Mouse (Mus musculus) midbrain, embryonic 11.5 days (tissue): ENCODE results near the gene Tenm3. TPM values are rescaled to one million over a fixed set of nuclear protein-coding genes. Genes with fewer than 3 reads are reported as not detected.

Experiments
- ATAC-seq: fragments of 200-750 bp; cut with Nextera tagmentation; 2 replicates; pipeline ENCODE4 v1.8.0; 2017; ENCODE audit warnings: moderate TSS enrichment, moderate library complexity; ENCODE audit not compliant: low FRiP score
- DNase-seq: peaks from one replicate; pipeline ENCODE4 v3.0.0; 2015; ENCODE audit warnings: low spot score; ENCODE audit errors: missing footprints
- H3K27ac ChIP-seq: fragments of 300-500 bp; sonication (generic); 2 replicates; pipeline ENCODE4 v1.5.1; 2014; ENCODE audit warnings: low read depth, low read length
- H3K27me3 ChIP-seq: fragments of 300-500 bp; sonication (generic); 2 replicates; pipeline ENCODE4 v1.6.1; 2014; ENCODE audit warnings: mild to moderate bottlenecking, low read length, moderate library complexity, mixed read lengths; ENCODE audit not compliant: control insufficient read depth, insufficient read depth
- H3K36me3 ChIP-seq: fragments of 300-500 bp; sonication (generic); 2 replicates; pipeline ENCODE4 v1.6.1; 2014; ENCODE audit warnings: mild to moderate bottlenecking, low read length, moderate library complexity, mixed read lengths; ENCODE audit not compliant: control insufficient read depth, insufficient read depth
- H3K4me1 ChIP-seq: fragments of 300-500 bp; sonication (generic); 2 replicates; pipeline ENCODE4 v1.6.1; 2014; ENCODE audit warnings: low read length; ENCODE audit not compliant: control insufficient read depth, insufficient read depth
- H3K4me2 ChIP-seq: fragments of 300-500 bp; sonication (generic); 2 replicates; pipeline ENCODE4 v1.6.1; 2014; ENCODE audit warnings: mild to moderate bottlenecking, moderate library complexity
- H3K4me3 ChIP-seq: fragments of 300-500 bp; sonication (generic); 2 replicates; pipeline ENCODE4 v1.5.1; 2014; ENCODE audit warnings: low read depth, low read length
- H3K9ac ChIP-seq: fragments of 300-500 bp; sonication (generic); 2 replicates; pipeline ENCODE4 v1.6.1; 2014; ENCODE audit warnings: low read length
- H3K9me3 ChIP-seq: fragments of 300-500 bp; sonication (generic); 2 replicates; pipeline ENCODE4 v1.6.1; 2016; ENCODE audit warnings: low read length; ENCODE audit not compliant: control insufficient read depth
- WGBS: fragments of 180-500 bp; shearing (Covaris S2); extraction: QIAGEN DNeasy Blood & Tissue Kit; methylation state at CpG from one replicate; pipeline ENCODE4 v1.1.7; 2014; 5-methylcytosine and 5-hydroxymethylcytosine counted together
- polyA plus RNA-seq: library from polyadenylated mRNA; unstranded; fragments of >200 nt; fragmentation: Nextera tagmentation; extraction: Ambion mirVana; gene quantifications from 2 replicates; pipeline ENCODE4 v1.2.1, GENCODE M21; 2014

Tenm3 gene
- polyA plus RNA-seq, 1 experiment from 2014 or later, result 39.6 TPM

GRCm38 (mm10) chr8:48611126-48611525, 232.6 kb downstream of the Tenm3 start:
- no peak overlapping the region for H3K9ac ChIP-seq
- no peak overlapping the region for H3K4me3 ChIP-seq
- H3K27me3 ChIP-seq, result no peaks in the 10 kb centered on the region
- H3K9me3 ChIP-seq, result no peaks in the 10 kb centered on the region
- H3K27ac ChIP-seq, result 0 out of 2 replicates have a peak overlapping the region, but pooled peaks have one; percentile 25
- no peak for DNase-seq
- no peaks in the 10 kb centered on the region for H3K36me3 ChIP-seq
- ATAC-seq, result peak; percentile 76
- WGBS, result 67% methylated on average over 12 of the region's 12 CpGs
- 0 out of 2 replicates have a peak, but pooled peaks cover 3% of the 10 kb centered on the region for H3K4me1 ChIP-seq
- H3K4me2 ChIP-seq, result no peak overlapping the region

DNA sequence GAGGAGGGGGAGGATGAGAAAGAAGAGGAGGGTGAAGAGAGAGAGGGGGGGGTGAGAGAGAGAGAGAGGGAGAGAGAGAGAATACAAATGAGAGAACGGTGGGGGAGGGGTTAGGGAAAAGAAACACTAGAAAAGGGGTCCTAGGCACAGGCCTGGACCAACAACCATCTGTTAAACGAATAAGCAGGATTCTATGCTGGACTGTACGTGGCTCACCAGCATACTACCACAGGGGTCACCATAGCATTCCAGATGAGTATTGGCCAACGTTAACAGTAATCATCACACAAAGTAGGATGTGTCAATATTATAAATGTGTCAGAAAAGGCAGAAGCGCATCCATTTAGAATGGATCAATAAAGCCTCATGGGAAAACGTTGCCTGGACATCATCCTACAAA, 233.4 kb downstream of the Tenm3 start:
- Histone ChIP-seq H3K4me2 (no peak overlapping the region), H3K36me3 (no peaks in the 10 kb centered on the region), H3K9me3 (no peaks in the 10 kb centered on the region), H3K4me1 (0 out of 2 replicates have a peak, but pooled peaks cover 2% of the 10 kb centered on the region), H3K27me3 (no peaks in the 10 kb centered on the region), H3K27ac (no peak overlapping the region; the same call in 1 of the 2 replicates), H3K9ac (no peak overlapping the region), H3K4me3 (no peak overlapping the region)
- ATAC-seq (peak; percentile 82), DNase-seq (no peak)
- 75% methylated on average over 6 of the region's 6 CpGs for WGBS

DNA sequence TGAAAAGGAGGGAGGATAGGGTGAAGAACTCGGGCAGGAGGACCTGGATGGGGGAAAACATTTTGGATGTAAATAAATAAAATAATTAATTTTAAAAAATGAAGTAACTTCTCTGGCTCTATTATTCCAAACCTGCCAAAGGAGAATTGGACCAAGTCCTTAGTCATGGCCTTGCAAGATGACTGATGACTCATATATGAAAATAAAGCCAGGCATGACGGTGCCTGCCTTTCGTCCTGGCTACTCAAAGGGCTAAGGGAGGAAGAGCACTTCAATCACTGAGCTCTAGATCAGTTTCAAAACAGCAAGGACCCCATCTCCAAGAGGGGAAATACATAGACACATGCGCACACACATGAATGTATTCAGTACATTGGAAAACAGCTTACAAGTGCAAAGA, 234.1 kb downstream of the Tenm3 start:
- Histone ChIP-seq H3K9ac (no peak overlapping the region), H3K4me2 (no peak overlapping the region), H3K9me3 (no peaks in the 10 kb centered on the region), H3K36me3 (no peaks in the 10 kb centered on the region), H3K4me1 (no peaks in the 10 kb centered on the region), H3K27me3 (no peaks in the 10 kb centered on the region), H3K27ac (no peak overlapping the region), H3K4me3 (no peak overlapping the region)
- WGBS, result 89% methylated on average over 4 of the region's 4 CpGs
- ATAC-seq (no peak), DNase-seq (no peak)

GRCm38 (mm10) chr8:48604190-48604897, 239.4 kb downstream of the Tenm3 start:
- Histone ChIP-seq H3K27me3 (no peaks in the 10 kb centered on the region), H3K9me3 (no peaks in the 10 kb centered on the region), H3K27ac (no peak overlapping the region), H3K36me3 (no peaks in the 10 kb centered on the region), H3K9ac (no peak overlapping the region), H3K4me1 (no peaks in the 10 kb centered on the region), H3K4me3 (no peak overlapping the region), H3K4me2 (no peak overlapping the region)
- WGBS, result 94% methylated on average over 10 of the region's 10 CpGs
- no peak for DNase-seq
- no peak for ATAC-seq

DNA sequence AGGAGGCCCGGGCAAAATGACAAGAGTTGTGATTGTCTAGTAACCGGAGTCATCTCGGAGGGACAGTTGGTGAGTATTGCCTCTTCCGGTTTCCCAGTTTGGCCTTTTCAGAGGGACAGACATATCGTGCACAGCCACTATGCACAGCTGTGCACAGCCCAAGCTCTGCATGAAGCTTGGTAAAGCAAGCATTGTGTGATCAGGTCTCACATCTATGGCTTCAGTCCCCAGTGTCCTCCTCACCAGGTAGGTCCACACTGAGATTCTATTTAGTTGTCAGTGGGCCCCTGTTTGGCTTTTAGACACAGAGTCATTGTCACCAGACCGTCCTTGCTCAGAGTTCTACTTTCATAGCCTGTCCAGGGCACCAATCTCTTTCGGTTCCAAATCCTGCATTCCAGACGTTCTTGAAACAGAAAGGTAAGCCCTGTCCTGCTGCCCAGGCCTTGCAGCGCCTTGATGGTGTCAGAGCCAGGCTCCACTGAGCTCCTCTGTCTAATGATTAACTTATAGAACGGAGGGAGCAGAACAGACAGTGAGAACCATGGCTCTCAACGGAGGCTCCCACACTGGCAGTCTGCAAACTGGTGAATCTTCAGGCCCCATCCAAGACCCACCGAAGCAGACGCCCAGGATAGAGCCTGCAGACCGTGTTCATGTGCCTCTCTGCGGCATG, 240.4 kb downstream of the Tenm3 start:
- DNase-seq (no peak), ATAC-seq (no peak)
- Histone ChIP-seq H3K9ac (no peak overlapping the region), H3K27me3 (no peaks in the 10 kb centered on the region), H3K27ac (no peak overlapping the region), H3K4me3 (no peak overlapping the region), H3K4me1 (no peaks in the 10 kb centered on the region), H3K9me3 (no peaks in the 10 kb centered on the region), H3K4me2 (no peak overlapping the region), H3K36me3 (no peaks in the 10 kb centered on the region)
- WGBS, result 94% methylated on average over 15 of the region's 15 CpGs

GRCm38 (mm10) chr8:48601621-48602020, 242.1 kb downstream of the Tenm3 start:
- 87% methylated on average over 4 of the region's 4 CpGs for WGBS
- no peak overlapping the region for H3K4me3 ChIP-seq
- no peak overlapping the region for H3K9ac ChIP-seq
- no peaks in the 10 kb centered on the region for H3K9me3 ChIP-seq
- H3K27ac ChIP-seq, result no peak overlapping the region
- no peak overlapping the region for H3K4me2 ChIP-seq
- no peaks in the 10 kb centered on the region for H3K4me1 ChIP-seq
- no peaks in the 10 kb centered on the region for H3K36me3 ChIP-seq
- no peaks in the 10 kb centered on the region for H3K27me3 ChIP-seq
- ATAC-seq (no peak), DNase-seq (no peak)

DNA sequence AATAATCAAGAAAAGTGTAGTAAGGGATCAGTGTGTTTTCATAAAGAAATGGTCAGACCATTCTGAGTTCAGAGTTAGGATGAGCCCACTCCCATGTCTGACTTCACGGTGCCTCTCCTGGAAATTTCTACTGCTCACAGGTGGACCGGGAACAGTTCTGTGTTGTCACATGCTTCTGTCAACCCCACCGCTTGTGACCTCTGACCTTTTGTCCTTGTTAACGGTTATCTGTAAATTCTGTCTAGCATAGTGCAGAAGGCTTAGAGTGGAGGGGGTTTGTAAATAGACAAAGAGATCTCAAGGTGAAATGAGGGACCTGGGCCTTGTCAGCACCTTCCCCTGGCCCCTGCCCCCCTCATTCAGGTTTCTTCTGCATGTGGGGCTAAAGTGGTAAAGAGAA, 244.7 kb downstream of the Tenm3 start:
- DNase-seq (no peak), ATAC-seq (no peak)
- Histone ChIP-seq H3K4me2 (no peak overlapping the region), H3K27me3 (no peaks in the 10 kb centered on the region), H3K4me3 (no peak overlapping the region), H3K4me1 (no peaks in the 10 kb centered on the region), H3K27ac (no peak overlapping the region), H3K9ac (no peak overlapping the region), H3K9me3 (no peaks in the 10 kb centered on the region), H3K36me3 (no peaks in the 10 kb centered on the region)
- WGBS, result 83% methylated on average over 4 of the region's 4 CpGs

DNA sequence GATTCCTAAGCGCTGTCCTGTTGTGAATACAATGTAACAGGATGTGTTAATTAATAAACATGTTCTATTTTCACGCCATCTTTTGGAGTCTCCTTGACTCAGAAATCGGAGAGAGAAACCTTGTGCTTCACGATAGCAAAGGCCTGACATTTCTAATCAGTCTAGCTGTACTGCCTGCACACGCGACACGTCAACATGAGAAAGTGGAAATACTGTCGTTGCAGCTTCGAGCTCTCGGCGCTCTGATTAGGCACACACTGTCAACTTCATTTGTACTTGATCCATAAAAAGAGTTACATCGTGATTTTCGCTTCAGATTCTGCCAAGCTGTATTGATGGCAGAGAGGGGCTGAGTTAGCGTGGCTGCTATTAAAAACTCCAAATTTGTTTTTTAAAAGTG, 247.4 kb downstream of the Tenm3 start:
- no peak for ATAC-seq
- Histone ChIP-seq H3K9me3 (no peaks in the 10 kb centered on the region), H3K36me3 (no peaks in the 10 kb centered on the region), H3K4me2 (no peak overlapping the region), H3K4me1 (no peaks in the 10 kb centered on the region), H3K4me3 (no peak overlapping the region), H3K27me3 (no peaks in the 10 kb centered on the region), H3K9ac (no peak overlapping the region), H3K27ac (no peak overlapping the region)
- WGBS, result 89% methylated on average over 14 of the region's 14 CpGs
- no peak for DNase-seq

DNA sequence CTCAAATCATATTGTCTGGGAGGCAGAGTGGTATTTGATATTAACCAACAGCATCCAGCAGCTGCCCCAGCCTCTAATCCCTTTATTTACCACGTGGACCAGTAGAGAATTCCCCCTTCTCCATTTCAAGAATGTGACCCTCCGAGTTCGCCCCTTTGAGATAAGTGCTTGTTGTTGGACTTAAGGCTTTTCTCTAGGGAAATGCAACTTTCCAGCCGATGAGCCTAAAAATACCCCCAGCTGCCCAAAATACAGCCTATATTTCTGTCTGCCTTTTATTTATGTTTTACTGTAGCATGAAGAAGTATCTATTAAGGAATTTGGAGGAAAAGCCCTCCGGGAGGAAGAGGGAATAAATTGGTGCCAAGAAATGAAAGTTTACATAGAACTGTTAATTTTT, 251.9 kb downstream of the Tenm3 start:
- no peaks in the 10 kb centered on the region for H3K36me3 ChIP-seq
- no peak overlapping the region for H3K27ac ChIP-seq
- 34% methylated on average over 5 of the region's 5 CpGs for WGBS
- H3K4me2 ChIP-seq, result no peak overlapping the region
- no peak for DNase-seq
- no peak overlapping the region for H3K9ac ChIP-seq
- H3K4me3 ChIP-seq, result no peak overlapping the region
- no peak for ATAC-seq
- no peaks in the 10 kb centered on the region for H3K27me3 ChIP-seq
- no peaks in the 10 kb centered on the region for H3K4me1 ChIP-seq
- H3K9me3 ChIP-seq, result no peaks in the 10 kb centered on the region
